Mouse (Mus musculus) c-Kit-negative CD71-positive TER-119-positive erythroid progenitor cells, embryonic 14.5 days (primary cell): ENCODE results near the gene Hrk.

ENCODE experiments used
- DNase-seq: peaks from one replicate; pipeline ENCODE4 v3.0.0-alpha.2; 2013; ENCODE audit warnings: low read depth, low spot score

The Hrk gene

GRCm38 (mm10) chr5:118217410-118217809 lies 53.0 kb downstream of the Hrk start:
- DNase-seq = no peak

GRCm38 (mm10) chr5:118223142-118223757 lies 58.8 kb downstream of the Hrk start:
- DNase-seq = no peak

GRCm38 (mm10) chr5:118230071-118230611 lies 65.7 kb downstream of the Hrk start:
- DNase-seq = no peak

- no peak for DNase-seq
Observed at GRCm38 (mm10) chr5:118236891-118237290, 72.4 kb downstream of the Hrk start.
